Mouse (Mus musculus): Measurements from ENCODE around the gene Dag1. TPM values are rescaled to one million over a fixed set of nuclear protein-coding genes. Genes with fewer than 3 reads are reported as not detected.
A peak's percentile ranks its signal among the peaks of the same experiment; 100 is the strongest.

Dag1 gene
- total RNA-seq, 2 experiments from 2014 or later = 122 to 125 TPM

GRCm38 (mm10) chr9:108157891-108158290 lies 105.9 kb downstream of the Dag1 start:
- intact Hi-C loops (cut with DNase I) = no loop called here
- DNase-seq (ENCODE audit: low spot score in 2 of 2) = no peak

DNA sequence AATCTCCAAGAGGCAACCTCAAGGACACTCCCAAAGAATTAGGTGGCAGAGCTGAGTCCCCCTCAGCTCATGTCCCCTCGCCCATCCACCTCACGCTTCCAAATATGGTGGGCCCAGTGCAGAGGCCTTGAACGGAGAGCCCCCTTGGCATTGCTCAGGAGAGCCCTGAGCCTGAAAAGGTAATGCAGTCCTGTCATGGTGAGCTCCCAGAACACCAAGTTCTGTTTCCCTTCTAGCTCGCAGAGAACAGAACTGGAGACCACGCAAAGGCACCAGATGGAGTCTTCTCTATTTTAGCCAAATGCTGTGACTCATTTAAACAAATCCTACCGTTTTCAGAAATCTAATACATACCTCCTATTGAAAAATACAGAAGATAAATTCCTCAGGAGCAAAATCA lies 106.3 kb downstream of the Dag1 start:
- DNase-seq (ENCODE audit: low spot score in 2 of 2) = peak; percentile 57 to 76

DNA sequence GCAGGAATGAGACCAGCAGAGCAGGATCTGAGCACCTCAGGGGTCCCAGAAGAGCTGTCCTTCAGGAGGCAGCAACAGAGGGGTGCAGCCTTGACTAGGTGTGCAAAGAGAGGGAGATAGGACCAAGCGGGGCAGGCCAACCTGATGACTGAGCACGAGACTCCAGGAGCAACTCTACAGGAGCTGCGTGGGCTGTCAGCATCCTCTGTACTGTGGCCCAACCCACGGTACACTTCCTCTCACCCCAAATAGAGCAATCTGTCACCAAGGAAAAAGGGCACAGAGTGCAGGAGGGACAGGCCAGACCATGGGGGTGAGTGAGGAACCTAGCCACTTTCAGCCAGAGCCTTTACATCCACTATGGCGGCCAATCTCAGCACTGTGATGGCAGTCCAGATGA lies 107.0 kb downstream of the Dag1 start:
- DNase-seq (ENCODE audit: low spot score in 2 of 2) = no peak
- intact Hi-C loops (cut with DNase I) = no loop called here

More for the DNA sequence above, 106.3 kb downstream of the Dag1 start:
- intact Hi-C loops (cut with DNase I) = no loop called here

GRCm38 (mm10) chr9:108154814-108155213 lies 108.9 kb downstream of the Dag1 start:
- intact Hi-C loops (cut with DNase I) = loop anchor here (5.0 kb wide), 1 partner anchor 32 kb away; no protein-coding TSS in a partner anchor
- no peak for DNase-seq (ENCODE audit: low spot score in 2 of 2)

Other genes starting within 250 kb of the Dag1 start
- 10 to 100 TPM; 19.0 to 22.1 TPM for gene Gmppb, start 214.7 kb downstream of the Dag1 start, total RNA-seq (2021)
- 1 to 10 TPM; 1.5 to 2.0 TPM for gene Amigo3, start 210.8 kb downstream of the Dag1 start, total RNA-seq (2021)
- gene Mst1, start 183.5 kb downstream of the Dag1 start, total RNA-seq (2021) = not detected
- 100 to 1,000 TPM in 1 of 2 experiments, 10 to 100 TPM in 1; 93.9 to 103 TPM for gene Rnf123, start 180.6 kb downstream of the Dag1 start, total RNA-seq (2021)
- 10 to 100 TPM; 33.3 to 35.4 TPM for gene Apeh, start 169.4 kb downstream of the Dag1 start, total RNA-seq (2021)
- 100 to 1,000 TPM; 223 to 244 TPM for gene Bsn, start 73.6 kb downstream of the Dag1 start, total RNA-seq (2021)
- 100 to 1,000 TPM; 108 to 118 TPM for gene Nicn1, start 26.5 kb upstream of the Dag1 start, total RNA-seq (2021)
- 10 to 100 TPM; 26.0 to 31.3 TPM for gene Amt, start 32.9 kb upstream of the Dag1 start, total RNA-seq (2021)
- gene Rhoa, start 42.2 kb upstream of the Dag1 start, total RNA-seq (2021) = 100 to 1,000 TPM; 185 to 197 TPM
- gene Tcta, start 42.2 kb upstream of the Dag1 start, total RNA-seq (2021) = 10 to 100 TPM; 45.9 to 46.1 TPM
- 100 to 1,000 TPM in 1 of 2 experiments, 10 to 100 TPM in 1; 86.5 to 108 TPM for gene Gpx1, start 74.9 kb upstream of the Dag1 start, total RNA-seq (2021)
- gene Usp4, start 83.9 kb upstream of the Dag1 start, total RNA-seq (2021) = 100 to 1,000 TPM; 115 to 122 TPM
- gene 1700102P08Rik, start 128.8 kb upstream of the Dag1 start, total RNA-seq (2021) = 1 to 10 TPM; 1.4 to 2.7 TPM
- gene Ccdc36, start 164.5 kb upstream of the Dag1 start, total RNA-seq (2021) = under 1 TPM; 0.11 to 0.21 TPM
- gene BC048562, start 172.5 kb upstream of the Dag1 start, total RNA-seq (2021) = not detected
- 10 to 100 TPM; 38.3 to 40.2 TPM for gene Ccdc71, start 196.6 kb upstream of the Dag1 start, total RNA-seq (2021)
- 10 to 100 TPM; 36.1 to 38.4 TPM for gene Klhdc8b, start 197.6 kb upstream of the Dag1 start, total RNA-seq (2021)
- gene Lamb2, start 215.8 kb upstream of the Dag1 start, total RNA-seq (2021) = 10 to 100 TPM; 36.0 to 38.3 TPM
- 100 to 1,000 TPM; 119 to 128 TPM for gene Usp19, start 226.6 kb upstream of the Dag1 start, total RNA-seq (2021)
- gene Qars, start 243.7 kb upstream of the Dag1 start, total RNA-seq (2021) = 10 to 100 TPM; 76.7 to 80.8 TPM

Measured in left cerebral cortex, postnatal 14 days (tissue).